Mouse (Mus musculus) thymus, postnatal 4 days (tissue): ENCODE data around the gene Ctsl.

ENCODE experiments used
- DNase-seq: peaks from one replicate; pipeline ENCODE4 v3.0.0; 2021

The Ctsl gene

GRCm38 (mm10) chr13:64370173-64370940 is at the start of gene Ctsl:
Ctsl (minus strand) TSS chr13:64370890.
- DNase-seq = peak; percentile 92

GRCm38 (mm10) chr13:64416955-64417601 is 46.4 kb upstream of the Ctsl start:
- no peak for DNase-seq

DNA sequence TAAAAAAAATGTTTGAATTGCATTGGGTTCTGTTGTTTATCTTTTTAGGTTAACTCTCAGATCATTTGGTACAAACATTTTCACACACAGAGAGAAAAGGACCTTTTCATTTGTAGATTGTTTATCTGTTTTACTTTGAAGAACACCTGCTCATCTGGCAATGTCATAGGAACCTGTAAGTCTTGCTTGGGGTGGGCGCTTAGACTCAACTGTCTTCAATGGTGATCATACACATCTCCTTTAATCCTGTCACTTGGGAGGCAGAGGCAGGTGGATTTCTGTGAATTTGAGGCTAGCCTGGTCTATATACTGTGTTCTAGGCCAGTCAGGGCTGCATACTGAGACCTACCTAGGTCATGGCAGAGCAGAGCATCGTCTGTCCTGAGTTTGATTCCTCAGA is 45.0 kb upstream of the Ctsl start:
- DNase-seq = no peak

GRCm38 (mm10) chr13:64412752-64413257 is 42.1 kb upstream of the Ctsl start:
- no peak for DNase-seq

DNA sequence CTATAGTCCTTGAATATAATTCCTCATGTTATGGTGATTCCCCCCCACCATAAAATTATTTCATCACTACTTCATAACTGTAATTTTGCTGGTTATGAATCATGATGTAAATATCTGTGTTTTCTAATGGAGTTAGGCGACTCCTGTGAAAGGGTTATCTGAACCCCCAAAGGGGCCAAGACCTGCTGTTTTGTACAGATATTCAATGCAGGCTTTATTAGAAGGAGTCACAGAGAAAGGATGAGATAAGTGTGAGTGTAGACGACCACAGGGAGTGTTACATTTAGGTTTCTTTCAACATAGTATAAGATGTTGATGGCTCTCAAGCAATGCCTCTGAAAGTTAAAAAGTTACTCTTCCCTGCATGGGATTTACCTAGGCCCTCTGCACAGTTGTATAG is 40.6 kb upstream of the Ctsl start:
- no peak for DNase-seq

GRCm38 (mm10) chr13:64410604-64411003 is 39.9 kb upstream of the Ctsl start:
- peak; percentile 64 for DNase-seq

- peak; percentile 54 for DNase-seq
Measured at GRCm38 (mm10) chr13:64407992-64408391, 37.3 kb upstream of the Ctsl start.

GRCm38 (mm10) chr13:64405550-64405949 is 34.9 kb upstream of the Ctsl start:
- DNase-seq = no peak

DNA sequence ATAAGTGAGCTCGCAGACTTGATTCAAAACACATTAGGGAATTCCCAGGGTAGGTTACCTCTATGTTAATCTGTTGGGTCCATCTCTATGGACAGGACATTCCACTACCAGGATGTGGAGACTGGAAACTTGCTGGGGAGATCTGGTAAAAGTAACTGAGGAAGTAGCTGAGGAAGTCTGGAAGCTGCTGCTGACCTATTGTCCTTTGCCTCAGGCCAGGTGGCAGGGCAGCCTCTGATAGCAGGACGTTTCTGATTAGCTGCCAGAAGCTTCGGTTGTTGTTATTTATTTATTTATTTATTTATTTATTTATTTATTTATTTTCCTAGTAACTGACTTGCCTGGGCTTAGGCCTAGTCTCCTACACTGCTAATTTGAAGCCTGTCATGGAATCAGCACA is 32.8 kb upstream of the Ctsl start:
- no peak for DNase-seq

GRCm38 (mm10) chr13:64402951-64403460 is 32.3 kb upstream of the Ctsl start:
- DNase-seq = no peak

DNA sequence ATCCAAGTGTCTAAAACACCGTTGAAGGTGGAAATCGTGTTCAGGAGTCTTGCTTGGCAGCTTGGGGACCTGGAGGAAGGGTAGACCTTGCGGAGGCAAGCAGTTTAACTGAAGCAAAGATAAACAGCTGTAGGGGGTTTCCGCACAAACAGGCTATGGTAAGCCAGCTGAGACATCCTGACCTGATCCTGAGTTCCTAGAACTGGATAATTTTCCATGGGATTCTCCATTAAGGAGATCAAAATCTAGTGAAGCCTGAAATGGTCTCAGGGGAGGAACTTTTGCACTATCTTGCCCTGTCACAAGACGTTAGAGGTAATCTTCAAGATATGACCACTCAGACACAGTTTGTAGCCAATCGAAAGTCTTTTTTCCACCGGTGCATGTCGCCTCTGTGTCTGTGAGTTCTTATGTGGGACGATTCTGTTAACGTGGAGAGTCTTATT is 31.8 kb upstream of the Ctsl start:
- no peak for DNase-seq

DNA sequence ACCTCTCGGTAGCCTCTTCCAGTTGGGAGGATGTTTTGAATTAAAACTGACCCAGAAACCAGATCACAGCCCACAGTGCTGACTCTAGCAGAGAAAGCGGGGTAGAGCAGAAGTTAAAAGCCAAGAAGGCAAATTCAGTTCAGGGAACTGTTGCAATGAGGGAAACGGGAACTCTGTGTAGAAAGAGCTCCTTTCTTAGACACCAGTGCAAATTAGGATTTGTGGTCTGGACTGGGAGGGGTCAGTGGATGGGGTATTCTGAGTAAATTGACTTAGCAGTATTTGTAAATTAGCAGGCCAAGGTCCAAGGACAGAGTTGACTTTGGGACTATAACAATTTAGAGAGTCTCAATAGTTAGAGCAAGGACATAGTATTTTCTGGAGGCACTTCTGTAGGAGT is 31.3 kb upstream of the Ctsl start:
- no peak for DNase-seq

GRCm38 (mm10) chr13:64400801-64401361 is 30.2 kb upstream of the Ctsl start:
- DNase-seq = no peak

DNA sequence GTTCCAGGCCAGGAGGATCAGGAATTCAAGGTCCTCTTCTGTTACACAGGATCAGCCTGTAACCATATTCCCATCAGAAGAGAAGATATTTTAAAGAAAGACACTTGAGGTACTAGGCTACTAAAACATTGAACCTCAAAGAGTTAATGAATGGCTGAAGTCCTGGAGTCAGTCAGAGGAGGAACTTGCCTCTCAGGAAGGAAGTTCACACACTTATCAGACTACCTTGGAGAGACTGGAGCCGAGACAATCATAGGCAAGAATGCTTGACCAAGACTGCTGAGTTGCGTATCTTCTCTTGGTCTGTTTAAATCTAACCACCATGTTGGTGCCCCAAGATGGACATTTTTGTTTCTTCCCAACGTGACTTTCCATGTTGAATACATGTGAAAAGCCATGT is 29.2 kb upstream of the Ctsl start:
- no peak for DNase-seq

DNA sequence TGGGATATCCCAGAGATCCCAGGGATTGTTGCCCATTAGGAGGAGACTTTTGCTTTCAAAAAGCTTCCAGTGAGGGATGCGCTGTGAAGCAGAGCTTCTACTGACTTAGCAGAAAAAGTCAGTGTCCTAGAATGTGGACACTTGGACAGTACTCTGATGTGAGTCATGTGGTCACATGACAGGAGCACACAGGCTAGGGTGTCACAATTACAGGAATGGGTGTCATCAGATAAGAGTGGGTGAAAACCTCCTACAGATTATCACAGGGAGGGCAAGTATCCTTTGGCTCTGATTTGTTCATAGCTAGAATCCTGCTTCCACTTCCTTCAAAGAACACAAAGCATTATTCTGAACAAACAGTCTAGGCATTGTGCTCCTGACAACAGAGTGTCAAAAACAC is 27.4 kb upstream of the Ctsl start:
- DNase-seq = no peak

DNA sequence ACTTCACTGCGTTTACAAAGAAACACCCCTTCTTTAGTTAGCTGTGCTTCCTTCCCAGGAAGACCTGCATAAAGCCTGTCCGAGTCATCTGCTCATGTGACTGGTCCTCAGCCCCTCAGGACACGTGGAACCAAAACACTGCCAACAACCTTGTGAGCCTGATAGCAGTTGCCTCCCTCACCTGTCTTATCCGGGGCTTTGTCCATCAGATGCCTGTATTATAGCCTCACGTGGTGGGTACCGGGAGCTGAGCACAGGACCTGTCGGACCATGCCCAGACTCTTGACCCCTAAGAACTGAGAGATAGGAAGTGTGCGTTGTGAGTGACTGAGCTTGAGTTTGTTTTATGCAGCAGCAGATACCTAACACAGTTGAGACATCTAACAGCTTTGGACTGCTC is 26.3 kb upstream of the Ctsl start:
- no peak for DNase-seq

DNA sequence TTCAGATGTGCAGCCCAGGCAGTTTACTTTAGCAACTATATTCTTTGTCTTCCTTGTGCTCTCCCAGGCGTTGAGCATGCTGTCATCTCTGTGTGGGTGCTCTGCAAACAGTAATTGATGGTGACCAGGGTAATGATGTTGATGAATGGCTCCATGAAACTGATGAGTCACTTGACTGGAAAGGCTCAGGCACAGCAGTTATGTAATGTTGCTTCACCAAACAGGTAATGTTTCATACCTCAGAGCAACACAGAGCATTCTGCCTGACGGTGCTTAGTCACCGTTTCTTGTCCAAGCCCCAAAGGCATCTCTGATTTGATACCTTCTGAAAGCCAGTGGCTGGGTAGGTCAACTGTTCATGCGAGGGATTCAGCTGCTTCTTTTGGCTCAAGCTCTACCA is 17.7 kb upstream of the Ctsl start:
- DNase-seq = no peak

GRCm38 (mm10) chr13:64386048-64386447 is 15.4 kb upstream of the Ctsl start:
- no peak for DNase-seq

GRCm38 (mm10) chr13:64384937-64385336 is 14.2 kb upstream of the Ctsl start:
- no peak for DNase-seq

GRCm38 (mm10) chr13:64380251-64380650 is 9.6 kb upstream of the Ctsl start:
- DNase-seq = no peak

- DNase-seq = no peak
Measured at GRCm38 (mm10) chr13:64378601-64379000, 7.9 kb upstream of the Ctsl start.

DNA sequence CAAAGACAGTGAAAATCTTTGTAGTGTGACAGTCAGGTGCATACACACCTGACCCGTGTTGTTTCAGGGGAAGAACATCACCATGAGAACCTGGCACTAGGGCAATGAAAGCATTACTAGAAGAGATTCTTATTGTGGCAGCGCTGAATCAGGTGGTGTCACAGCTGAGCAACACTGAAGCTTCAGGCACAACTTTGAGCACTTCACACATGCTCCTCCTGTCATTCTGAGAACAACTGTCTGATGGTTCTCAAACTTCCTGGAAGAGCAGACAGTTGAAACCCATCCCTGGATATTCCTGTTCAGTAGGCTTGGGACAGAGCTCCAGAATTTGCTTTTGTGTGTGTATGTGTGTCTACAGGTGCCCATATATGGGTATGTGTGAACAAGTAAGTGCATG is 5.8 kb upstream of the Ctsl start:
- no peak for DNase-seq

DNA sequence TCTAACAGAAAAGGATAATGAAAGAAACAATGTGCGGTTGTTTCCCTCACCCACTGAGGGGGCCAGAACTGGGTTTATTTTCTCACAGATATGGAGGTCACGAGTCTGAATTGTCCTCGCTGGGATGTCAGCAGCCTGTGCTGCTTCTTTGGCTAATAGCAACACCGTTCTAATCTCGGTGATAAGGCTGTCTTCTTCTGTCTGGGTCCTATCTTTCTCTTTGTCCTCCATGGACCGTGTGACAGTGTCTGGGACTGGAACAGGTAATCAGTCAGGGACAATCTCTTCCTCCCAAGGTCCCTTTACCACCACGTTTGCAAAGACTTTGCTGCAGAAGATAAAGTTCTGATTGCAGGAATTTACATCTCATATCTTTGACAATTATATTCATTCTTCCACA is 4.5 kb upstream of the Ctsl start:
- no peak for DNase-seq

DNA sequence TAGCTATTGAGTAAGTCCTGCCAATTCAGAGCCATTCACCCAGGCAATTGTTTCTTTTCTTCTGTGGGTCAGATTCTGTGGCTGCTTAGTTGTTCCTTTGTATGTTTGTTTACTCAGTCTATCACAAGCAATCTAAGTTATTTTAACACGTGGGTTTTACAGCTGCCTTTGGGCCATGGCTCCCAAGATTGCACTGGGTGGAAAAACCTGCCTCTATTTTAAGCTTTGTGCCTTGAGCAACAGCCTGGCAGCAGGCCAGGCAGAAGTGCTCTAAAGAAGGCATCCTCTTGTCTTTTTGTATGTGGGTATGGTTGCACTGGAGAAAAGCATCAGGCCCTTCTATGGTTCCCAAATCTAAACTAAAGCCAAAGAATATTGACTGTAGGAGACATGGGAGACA is 3.0 kb upstream of the Ctsl start:
- no peak for DNase-seq
